Mouse (Mus musculus) liver, adult (tissue): ENCODE results near the gene Ptprg.

ENCODE experiments used
- GATA4 ChIP-seq: IDR thresholded peaks from 2 replicates; pipeline ENCODE4 v1.6.1; 2014; ENCODE audit warnings: mild to moderate bottlenecking, low read length; ENCODE audit not compliant: insufficient replicate concordance

Gene Ptprg

DNA sequence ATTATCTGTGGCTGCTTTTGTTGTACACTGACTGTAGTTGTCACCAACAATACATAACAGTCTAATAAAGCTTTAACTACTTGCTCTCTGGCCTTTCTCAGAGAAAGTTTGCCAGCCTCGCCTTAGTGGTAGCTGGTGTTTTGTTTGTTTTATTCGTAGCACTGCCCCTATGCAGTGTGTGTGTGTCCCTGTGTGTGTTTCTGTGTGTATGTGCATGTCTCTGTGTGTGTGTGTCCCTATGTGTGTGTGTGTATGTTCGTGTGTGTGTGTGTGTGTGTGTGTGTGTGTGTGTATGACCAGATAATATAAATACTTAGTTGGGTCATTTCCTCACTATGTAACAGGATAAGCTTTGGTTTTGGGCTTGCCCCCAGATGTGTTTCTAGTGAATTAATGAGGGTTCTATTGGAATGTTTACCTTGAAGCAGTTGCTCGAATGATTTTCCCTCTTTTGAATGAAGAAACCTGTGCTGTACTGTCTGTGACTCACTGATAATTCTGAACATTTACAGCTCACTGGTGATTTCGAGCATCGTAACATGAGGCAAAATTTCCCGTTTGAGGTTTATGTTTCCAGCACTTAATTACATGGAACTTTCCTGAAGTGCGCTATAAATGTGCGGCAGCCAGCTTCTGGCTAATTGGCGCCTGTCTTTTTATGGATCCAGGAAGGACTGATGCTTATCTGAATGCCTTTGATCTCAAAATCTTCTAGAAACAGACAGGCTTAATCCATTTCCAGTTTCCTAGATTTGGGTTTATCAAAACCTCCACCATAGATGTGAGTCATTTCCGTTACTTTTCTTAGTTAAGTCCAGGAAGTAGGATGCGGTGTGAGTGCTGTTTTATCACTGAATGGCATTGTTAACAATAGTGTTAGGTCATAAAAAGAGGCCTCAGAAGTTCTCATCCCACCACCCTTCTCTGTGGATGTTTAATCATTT is 546.3 kb downstream of the Ptprg start:
- peak; percentile 43; the same call in 1 of the 2 replicates for TF ChIP-seq GATA4

DNA sequence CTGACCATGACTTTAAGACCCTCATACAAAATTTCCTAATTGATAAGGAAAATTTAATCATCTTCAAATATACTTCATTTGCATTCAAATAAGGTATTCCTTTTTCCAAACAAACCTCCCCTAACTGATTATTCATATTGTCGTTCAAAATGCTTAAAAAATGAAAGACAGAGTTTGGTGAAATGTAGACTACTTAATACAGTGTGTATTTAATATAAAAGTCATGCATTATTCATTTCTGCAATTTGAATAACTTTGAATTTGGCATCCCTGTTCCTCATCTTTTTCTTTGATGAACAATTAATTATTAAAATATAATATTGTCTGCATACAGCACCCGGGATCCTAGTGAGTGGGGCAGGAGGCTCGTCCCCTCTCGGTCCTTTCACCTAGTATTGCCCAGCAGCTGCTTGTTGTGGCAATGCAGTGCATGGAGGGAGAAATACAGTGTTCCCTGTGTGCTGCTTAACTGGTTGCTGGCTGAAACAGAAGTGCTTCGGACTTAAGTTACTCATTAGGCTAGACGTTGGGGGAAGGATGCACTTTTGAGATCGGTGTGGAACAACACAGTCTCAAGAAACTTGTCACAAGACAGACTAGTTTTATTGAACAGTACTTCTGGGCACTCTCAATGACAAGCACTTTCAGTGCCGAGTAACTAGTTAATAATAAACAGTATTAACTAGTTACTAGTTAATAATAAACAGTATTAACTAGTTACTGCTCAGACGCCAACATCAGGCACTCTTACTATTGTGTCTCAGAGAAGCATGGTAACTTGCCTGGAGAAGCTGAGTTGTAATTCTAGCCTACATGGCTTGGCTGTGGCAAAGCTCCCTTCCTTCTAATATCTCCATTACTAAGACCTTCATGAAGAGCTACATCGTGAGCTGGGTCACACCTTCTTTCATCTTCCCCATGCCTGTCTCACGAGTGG is 549.3 kb downstream of the Ptprg start:
- TF ChIP-seq GATA4: no peak

DNA sequence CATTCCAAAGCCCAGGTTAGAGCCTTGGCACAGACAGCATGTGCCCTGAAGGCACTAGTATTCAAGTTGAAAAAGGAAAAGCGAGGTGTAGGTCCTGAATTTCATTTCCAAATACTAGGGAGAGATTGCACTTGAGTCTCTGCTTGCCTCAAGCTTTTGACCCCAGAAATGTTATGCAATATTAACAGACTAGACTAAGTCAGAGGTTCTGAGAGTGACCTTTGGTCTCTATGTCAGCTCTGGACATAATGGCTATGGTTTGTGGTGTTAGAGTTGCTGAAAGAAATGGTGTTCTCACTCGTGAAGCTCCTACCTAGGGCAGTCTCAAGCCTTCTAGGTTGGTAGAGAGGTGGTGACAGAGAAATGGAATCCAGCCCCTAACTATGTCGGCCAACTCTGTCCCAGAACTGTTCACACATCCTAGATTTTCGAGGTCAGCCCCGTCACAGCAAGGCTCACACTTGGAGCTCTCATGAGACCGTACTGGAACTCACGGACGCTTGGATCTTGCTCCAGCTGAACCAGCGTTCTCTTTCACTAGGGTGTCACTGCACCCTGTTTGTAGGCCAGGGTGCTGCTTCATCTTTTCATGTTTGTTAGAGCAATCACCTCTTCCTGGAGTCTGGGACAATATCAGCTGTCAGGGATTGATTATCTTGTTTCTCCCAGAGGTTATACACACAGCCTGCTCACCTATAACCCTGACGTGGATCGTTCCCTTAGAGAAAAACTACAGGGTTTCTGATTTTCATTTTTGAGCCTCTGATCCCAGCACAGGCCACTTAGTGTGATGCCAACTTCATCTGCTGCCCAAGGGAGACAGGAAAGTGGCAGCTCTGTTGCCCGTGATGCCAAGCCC is 551.2 kb downstream of the Ptprg start:
- no peak for TF ChIP-seq GATA4

DNA sequence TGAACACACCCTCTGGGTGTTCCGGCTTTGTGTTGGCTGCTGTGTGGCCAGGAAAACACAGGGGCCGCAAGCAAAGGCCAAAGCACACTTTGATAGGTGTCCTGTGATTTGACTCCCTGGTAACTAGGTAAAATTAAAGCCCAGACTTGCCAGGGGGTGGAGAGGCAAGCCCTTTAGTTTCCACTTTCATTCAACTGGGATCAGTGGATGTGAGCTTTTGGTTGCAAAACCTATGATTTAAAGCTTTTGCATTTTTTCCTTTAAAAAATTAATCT is 551.8 kb downstream of the Ptprg start:
- TF ChIP-seq GATA4: no peak

DNA sequence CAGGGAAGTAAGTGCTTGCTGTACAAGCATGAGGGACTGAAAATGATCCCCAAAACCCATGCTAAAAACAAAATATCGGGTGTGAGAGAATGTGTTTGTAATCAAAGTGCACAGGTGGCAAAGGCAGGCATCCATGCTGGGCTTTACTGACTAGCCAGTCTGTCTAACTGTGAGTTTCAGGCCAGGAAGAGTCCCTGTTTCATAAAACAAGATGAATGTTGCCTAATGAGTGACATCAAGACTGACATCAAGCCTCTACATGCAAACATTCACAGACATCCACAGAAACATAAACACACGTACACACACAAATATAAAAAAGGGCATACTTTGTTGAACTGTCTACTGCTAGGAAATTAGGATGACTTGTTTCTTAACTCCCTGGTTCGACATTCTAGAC is 552.3 kb downstream of the Ptprg start:
- TF ChIP-seq GATA4: no peak

DNA sequence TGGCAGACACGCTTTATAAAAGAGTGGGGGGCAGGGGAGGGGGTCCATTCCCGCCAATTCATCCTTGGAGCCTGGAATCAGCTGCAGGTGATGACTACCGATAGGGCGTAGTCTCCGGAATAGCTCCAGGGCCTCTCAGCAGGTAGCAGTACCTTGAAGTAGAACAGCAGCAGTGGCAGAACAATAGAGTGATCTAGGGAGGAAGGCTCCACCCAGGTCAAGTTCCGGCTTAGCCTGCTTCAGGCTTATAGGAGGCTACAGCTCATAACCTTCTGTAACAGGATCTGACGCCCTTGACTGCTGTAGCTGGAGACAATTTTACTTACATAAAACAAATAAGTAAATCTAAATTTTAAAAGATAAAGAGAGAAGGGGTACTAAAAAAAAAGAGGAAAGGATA is 554.1 kb downstream of the Ptprg start:
- TF ChIP-seq GATA4: no peak

DNA sequence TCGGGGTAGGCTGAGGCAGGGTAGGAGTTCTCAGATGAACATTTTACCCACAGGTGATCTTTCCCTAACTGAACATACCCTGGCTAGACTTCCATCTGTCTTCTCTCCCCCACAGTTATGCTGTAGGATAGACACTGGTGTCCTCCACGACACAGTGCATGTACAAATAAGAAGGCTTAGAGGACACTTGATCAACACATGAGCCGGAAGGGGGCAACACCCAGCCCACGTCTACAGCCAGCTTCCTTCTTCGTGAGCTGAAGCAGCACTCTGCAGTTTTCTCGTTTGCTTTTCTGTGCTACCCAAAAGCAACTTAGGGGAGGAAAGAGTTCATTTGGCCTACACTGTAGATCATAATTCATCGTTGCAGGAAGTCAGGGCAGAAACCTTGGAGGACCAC is 554.7 kb downstream of the Ptprg start:
- TF ChIP-seq GATA4: no peak

DNA sequence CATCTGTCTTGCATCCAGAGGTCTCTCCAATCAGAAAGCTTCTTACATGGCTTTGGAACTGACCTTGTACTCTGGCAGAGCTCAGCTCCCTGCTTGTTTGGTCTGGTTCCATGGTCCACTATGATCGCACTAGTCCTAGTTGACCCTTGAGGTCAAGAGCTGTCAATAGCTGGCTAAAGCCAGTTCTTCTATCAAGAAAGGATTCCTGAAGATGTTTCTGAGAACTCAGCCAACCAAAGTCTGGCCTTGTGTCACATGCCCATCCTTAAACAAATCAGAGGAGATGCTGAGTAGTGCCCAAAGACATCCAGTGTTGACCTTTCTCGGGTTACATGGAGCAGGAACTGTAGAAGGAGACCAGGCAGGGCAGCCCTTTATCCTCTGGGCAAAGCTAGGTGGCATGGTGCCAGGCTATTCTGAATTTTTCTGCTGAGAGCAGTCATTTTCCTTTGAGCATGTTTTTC is 559.2 kb downstream of the Ptprg start:
- no peak; the same call in 1 of the 2 replicates for TF ChIP-seq GATA4

DNA sequence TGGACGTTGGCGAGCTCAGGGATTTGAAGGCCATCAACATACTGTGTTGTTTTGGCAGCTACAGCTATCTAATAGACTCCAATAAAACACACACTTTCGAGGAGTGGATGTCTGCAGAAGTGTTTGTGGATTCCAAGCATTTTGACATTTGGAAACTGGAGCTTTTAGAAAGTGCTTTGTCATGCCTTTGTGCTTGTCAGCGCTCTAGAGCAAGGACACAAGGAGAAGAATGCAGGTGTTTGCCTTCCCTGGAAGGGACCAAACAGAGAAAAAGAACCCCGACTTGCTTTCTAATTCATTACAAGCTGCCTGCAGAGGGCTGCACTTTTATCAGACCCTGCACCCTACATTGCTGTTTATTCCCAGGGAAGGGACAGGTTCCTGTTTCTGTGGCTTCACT is 560.0 kb downstream of the Ptprg start:
- no peak for TF ChIP-seq GATA4

DNA sequence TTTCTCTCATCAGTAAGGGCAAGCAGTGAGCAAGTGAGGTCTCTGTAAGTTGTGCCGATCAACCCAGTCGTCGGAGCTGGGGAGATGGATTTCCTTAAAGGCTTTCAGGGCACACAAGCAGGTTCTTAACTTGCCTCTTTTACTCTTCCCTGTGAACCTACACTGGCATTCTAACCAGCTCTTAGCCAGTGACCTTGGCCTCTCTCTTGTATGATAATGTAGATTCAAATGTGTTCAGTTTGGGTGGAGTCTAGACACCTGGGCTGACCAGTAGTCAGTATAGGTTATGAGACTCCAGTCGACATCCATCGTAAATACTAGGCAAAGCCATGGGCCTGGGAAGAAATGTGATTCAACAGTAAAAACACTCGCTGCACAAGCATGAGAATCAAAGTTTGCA is 560.7 kb downstream of the Ptprg start:
- no peak for TF ChIP-seq GATA4

DNA sequence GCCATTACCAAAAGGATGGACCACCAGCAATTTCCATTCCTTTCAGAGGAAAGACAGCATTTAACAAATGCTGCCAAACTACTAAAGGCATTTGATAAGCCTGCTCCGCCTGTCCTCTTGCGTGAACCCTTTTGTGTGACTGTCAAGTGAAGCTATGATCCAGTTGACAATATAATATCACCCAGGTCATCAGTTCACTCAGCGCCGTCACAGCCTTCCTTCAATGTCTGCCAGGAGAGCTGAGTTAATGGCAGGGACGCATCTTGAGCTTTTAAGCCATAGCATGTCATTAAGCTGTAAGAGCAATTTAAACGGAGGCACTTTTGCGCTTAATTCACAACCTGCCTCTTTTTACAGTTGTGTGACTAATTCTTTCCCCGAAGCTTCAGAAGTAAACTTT is 565.9 kb downstream of the Ptprg start:
- TF ChIP-seq GATA4: no peak

DNA sequence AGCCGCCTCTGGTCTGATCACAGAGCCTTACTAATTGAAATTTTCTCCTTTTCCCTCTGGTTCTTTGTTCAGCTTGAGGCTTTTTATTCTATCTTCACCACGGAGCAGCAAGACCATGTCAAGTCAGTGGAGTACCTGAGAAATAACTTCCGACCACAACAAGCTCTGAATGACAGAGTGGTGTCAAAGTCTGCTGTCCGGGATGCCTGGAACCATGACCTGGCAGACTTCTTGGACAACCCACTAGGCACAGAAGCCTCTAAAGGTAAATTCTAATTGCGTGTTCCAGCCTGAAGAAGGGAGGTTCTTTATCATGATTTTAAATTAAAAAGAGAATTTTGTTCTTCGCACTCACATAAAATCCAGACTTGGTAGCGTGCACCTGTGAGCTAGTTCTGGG is 568.6 kb downstream of the Ptprg start:
- TF ChIP-seq GATA4: no peak

DNA sequence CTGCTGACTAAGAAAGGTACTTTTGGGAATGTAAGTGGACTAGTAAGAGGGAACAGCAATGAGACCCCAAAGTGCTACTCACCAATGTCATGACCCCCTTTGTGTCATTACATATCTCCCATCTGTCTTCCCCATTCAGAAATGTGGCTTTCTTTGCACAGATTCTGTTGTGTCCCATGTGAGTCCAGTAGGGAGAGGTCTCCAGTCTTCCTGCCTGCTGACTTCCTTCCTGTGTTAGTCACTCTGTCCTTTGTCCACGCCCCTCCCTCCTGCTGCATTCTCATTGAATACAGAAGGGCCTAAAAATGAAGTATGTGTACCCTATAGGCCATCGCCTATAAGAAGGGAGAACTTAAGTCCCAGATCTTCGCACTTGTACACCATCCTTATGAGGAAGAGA is 571.4 kb downstream of the Ptprg start:
- TF ChIP-seq GATA4: no peak

DNA sequence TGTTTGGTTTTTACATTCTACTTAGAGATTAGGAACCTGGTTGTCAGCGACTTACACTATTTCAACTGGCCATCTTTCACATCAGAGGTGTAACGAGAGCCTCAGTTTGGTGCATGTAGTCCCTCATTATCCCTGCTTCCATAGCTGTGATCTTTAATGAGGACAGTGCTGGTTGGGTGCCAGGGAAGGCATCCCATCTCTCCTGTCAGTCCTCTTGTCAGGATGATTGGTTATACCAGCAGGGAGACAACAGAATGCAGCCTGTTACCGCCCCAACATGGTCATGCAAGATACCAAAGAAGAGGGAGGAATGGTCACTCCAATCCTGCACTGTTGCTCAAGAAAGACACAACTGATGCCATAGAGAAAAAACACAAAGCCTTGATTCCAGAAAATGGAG is 574.6 kb downstream of the Ptprg start:
- TF ChIP-seq GATA4: no peak

DNA sequence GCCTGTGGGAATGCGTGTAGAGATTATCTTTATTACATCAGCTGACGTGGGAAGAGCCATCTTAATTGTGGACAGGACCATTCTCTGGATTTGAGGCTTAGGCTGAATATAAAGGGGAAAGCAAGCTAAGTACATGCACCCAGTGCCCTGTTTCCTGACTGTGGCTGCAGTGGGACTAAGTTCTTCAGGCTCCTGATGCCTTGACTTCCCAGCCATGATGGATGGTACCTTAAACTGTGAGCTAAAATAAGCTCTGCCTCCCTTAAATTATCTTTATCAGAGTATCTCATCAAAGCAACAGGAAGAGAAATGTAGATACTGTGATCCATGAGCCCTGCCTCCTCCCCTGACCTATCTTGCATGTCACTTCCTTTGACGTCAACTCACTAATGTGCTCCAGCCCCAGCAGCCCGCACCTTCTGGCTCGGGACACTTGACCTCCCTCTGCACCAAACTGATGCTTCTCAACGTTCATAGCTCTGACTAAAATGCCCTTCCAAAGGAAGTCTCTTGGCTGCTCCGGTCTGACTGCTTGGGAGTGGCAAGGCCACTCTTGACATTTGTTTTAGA is 578.8 kb downstream of the Ptprg start:
- no peak for TF ChIP-seq GATA4
